Mouse (Mus musculus) lung, postnatal 10 days (tissue): ENCODE data around the gene Ccdc167.

Experiments used
- DNase-seq: peaks from one replicate; pipeline ENCODE4 v3.0.0; 2021

Gene Ccdc167

DNA sequence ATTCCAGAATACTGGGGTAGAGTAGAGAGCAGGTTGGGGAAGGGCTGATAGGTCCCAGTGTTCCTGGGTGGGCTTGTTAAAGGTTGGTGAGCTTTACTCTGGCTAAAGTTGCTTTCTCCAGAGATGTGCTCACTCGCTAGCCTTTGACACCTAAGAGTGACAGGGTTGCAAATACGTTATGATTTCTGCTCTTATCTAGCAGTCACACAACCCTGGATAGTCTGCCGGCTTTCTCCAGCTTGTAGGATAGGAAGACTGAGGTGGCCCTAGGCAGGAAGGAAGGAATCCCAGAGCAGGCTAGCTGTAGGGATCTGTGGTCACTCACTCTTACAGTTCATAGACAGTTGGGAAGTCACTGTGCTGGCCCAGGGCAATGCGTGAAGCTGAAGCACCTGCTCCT, 32.6 kb downstream of the Ccdc167 start:
- DNase-seq, result no peak

DNA sequence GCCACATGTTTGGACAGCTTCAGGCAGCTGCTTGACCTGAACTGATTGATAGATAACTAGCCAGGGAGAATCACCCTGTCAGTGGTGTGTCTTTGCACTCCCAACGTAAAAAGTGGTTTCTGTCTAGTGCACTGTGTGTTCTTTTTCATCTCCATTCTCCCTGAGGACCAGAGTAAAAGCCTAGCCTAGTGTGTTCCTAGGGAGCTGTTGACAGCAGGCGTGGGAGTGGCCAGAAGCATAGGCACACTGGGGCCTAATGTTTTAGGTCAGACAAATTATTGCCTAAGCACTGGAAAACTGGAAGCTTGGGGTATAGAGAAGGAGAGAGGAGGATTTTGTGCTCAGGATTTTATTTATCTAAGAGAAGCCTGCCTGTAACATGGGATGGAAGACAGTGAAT, 33.7 kb downstream of the Ccdc167 start:
- DNase-seq, result no peak

DNA sequence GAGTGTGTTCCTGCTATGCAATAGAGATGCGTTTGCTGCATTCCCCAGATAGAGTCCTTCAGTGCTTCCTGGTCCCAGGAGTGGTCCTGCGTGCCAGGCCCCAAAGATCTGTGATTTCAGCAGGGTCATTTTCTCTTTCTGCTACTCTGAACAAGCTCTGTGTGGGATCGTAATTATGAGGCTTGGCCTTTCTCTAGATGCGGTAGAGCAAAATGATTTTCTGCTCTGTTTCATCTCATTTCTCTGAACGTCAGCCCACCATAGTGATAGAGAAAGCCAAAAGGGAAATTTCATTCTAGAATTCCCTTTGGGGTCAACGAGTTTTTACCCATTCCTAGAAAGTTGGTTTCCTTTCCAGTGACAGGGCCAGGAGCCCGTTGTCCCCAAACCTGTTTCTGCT, 34.6 kb downstream of the Ccdc167 start:
- DNase-seq, result no peak

DNA sequence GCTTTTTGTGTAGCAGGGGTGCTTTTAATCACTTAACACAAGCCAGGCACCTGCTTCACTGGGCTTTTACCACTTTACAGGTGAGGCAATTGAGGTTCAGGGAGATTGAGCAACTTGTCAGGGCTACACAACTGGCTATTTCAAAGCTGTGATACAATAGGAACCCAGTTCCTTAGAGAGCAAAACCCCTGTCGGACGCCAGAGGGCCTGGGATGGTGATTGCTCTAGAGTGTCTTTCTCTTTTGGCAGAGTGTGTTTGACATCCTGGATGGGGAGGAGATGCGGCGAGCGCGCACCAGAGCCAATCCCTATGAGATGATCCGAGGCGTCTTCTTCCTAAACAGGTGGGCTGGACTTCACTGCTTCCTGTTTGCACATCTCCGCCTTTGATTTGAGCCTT, 35.2 kb downstream of the Ccdc167 start:
- no peak for DNase-seq

DNA sequence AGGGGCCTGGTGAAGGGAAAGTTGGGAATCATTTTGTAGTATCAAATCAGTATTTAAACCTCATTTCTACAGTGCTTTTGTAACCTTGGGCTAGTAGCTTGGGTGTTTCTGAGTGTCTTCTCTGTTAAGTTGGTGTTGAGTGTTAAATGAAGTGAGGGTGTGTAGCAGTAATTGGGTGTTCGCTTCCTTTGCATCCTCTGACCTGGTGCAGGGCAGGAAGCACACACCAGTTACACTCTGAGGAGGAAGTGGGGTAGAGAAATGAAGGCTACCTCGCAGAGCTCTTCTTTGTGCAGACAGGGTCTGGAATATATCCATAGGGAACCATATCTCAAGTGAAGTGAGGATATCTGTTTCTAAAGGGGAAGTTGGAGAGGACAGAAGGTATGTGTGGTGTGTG, 35.9 kb downstream of the Ccdc167 start:
- DNase-seq, result no peak

DNA sequence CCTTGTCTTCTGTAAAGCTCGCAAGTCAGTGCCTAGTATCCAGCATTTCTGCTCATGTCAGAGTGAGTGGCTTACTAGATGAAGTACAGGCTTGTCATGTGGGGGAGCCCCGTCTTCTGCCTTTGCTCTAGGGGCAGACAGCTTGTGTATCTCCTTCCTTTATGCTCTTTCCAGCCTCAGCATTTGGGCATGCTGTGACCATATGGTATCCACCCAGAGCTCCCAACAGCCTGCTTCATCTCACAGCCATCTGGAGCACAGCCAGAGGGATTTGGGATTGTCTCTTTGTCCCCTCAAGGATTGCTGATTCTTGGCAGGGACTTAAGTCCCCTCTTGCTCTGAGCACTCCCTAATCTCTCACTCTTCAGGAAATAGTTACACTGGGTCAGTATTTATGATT, 36.7 kb downstream of the Ccdc167 start:
- peak; percentile 65 for DNase-seq

DNA sequence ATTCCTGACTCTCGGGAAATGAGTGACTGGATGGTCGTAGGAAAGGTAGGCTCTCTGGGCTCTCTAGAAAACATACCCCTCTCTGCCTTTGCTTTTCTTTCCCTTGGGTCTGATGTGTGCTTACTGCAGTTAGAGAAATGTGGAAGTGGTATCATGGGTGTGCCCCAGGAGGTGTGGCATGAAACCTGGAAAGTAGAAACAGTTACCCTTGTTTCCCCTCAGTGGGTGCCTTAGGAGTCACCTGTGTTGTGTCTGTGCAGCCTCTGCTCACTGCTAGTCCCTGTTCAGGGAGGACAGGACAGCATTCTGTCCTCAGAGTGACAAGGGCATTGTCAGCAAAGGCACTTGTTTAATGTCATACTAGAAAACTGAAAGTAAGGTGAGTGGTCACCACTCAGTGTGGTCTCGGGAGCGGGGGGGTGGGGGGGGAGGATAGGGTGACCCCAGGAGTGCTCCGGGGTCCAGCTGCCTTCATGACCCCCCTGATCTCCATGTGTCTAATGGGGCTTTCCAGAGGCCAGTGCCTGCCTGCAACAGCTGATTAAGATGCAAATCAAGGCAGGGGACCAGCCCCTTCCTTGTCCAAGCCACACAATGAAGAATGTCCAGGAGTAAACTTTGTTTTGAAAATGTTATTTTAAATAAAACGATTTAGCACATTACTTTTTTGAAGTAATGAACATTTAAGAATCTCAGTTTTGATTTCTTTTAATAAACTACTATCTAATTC, 37.6 kb downstream of the Ccdc167 start:
- no peak for DNase-seq

DNA sequence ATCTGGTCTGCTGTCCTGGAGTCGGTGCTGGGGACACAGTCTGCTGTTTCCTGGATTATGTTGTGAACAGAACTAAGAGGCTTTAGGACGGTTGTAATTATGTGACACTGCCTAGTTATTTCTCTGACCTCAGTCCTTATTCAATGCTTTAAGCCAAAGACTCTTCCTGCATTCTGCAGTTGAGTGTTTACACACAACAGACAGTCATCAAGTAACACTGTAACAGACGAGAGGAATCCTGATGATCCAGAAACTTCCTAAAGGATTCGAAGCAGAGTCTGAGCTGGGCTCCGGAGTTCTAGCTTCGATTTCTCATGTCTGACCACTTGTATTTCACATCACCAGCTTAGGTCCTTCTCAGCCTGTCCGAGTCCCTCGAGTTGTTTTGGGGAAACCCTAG, 38.3 kb downstream of the Ccdc167 start:
- peak; percentile 37 for DNase-seq

DNA sequence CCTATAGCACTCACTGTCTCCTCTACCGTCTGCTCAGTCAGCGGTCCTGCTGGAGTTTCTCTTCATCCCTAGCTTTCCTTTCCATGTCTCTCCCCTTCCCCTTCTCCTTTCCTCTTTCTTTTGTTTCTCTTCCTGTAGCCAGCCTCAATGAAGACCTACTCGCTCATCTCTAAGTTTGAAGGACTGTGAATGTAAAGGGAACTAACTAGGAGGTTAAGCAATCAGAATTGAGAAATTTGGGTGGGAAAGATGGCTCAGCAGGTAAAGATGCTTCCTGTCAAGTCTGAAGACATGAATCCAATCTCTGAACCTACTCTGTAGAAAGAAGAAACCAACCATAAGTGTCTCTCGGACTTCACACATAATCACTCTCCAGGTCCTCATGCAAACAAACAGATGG, 43.5 kb downstream of the Ccdc167 start:
- no peak for DNase-seq

DNA sequence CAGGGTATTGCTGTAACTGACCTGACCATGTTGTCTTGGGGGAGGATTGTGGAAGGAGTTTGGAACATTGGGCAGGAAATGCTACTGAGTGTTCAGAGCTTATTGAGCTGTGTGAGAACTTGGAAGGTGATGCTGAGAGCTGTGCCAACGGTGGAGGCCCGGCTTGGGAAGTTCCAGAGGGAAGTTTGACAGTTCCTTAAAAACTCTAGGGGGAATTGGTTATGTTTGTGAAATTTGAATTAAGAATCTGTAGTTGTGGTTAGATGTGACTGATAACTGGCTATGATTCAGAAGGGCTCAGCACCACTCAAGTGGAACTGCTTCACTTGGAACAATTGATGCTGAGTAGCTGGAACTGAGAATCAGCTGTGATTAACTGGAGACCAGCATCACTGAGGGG, 45.8 kb downstream of the Ccdc167 start:
- peak; percentile 24 for DNase-seq

DNA sequence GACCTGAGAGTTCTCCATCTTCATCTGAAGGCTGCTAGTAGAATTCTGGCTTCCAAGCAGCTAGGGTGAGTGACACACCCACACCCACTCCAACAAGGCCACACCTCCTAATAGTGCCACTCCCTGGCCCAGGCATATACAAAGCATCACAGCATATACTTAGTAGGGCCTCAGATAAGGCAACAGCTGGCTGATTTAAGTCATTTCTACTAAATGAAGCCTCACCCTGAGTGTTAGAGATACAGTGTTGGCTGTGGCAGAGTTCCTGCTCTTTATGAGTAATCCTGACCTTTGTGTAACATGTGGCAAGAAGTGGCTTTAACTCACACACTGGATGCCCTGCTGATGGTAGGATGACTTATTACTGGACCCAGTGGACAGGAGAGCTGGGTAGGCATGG, 46.9 kb downstream of the Ccdc167 start:
- no peak for DNase-seq

DNA sequence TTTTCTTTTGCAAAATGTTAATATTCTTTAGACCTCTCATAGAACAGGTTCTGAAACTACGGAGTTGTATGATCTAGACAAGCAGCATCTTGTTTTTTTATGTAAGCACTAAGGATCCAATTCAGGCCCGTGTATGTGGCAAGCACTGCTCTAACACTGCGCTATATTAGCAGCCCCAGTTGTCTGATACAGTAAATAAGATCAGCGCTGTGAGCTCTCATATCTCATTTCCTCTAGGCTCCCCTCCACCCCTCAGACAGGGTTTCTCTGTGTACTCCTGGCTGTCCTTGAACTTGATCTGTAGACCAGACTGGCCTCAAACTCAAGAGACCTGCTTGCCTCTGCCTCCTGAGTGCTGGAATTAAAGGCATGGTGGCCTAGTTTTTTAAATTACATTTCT, 47.8 kb downstream of the Ccdc167 start:
- no peak for DNase-seq

DNA sequence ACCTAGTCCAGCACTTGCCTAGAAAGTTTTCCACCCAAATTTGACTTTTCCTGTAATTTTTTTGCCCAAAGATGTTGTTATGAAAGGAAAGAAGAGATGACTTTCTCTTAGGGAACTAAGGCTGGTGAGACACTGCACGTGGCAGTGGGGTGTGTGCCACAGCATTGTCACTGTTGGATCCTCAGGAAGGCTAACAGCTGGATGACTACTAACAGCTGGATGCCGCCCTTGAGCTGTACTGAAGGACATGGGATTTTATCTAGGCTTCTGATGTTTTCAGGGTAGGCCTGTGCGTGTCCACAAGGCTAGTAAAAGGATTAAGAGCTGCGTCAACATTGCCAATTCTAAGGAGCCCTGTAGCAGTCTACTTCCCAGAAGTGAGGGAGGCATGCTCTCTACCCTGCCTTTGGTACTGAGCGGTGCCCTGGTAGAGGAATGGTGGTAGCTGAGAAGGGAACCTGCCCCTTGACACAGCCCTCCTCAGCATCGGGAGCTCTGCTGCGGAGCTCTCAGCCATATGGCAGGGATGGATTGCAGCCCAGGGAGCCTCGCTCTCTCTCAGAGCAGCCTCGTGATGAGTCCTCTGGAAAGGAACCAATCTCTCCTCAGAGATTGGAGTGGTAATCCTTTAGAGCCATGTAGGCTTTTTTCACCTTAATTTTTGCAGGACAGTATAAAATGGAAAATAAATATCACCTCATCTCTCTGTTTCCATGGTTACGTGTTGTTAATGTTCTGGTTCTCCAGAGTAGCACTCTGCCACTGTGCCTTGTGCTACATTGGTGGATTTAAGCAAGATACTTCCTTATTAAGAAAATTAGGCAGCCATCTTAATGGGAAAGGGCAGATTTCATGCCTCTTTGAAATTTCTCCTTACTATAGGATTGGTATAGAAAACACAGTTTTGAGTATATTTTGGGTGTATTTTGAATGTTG, 48.5 kb downstream of the Ccdc167 start:
- no peak for DNase-seq

DNA sequence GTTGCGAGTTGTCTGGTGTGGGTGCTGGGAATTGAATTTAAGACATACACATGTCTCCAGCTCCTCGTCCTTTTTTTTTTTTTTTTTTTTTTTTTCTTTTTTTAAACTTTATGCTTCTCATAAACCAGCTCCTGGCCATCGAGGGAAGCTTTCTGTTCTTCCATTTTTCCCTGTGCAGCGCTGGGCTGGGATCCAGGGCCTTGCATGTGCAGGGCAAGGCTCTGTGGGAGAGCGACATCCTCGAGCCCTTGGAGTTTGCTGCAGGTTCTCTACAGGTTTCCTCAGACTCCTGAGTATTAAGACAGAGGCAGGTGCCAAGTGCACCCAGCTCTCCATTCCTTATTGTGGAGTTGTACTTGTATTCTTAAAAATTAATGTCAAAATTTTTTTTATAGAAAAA, 54.7 kb downstream of the Ccdc167 start:
- no peak for DNase-seq

DNA sequence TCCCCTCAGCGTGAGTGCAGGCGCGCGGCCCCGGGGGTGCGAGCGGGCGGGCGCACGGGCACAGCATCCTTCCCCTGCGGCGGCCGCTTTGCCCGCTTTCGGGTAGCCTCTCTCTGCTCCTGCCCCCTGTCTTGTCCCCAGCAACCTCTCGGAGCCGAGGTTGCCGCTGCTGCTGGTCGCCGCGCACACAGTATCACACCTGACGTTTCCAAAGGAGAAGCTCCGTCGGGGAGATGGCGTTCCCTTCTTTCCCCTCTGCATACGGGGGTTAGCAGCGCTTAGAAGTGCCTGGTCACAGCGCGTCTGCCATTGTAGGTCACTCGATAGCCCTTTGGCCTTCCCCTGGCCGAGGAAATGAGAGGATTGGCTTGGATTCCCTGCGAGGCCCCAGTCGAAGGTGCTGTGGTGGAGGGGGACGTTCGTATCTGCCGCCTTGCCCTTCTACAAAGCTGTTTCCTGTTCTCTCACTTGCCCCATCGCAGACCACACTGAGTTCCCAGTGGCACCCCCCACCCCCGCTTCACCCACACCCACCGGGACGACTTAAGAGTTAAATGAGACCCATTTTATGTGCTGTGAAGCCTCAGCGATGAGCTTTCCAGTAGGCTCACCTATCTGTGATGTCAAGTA, 56.0 kb downstream of the Ccdc167 start:
- no peak for DNase-seq

DNA sequence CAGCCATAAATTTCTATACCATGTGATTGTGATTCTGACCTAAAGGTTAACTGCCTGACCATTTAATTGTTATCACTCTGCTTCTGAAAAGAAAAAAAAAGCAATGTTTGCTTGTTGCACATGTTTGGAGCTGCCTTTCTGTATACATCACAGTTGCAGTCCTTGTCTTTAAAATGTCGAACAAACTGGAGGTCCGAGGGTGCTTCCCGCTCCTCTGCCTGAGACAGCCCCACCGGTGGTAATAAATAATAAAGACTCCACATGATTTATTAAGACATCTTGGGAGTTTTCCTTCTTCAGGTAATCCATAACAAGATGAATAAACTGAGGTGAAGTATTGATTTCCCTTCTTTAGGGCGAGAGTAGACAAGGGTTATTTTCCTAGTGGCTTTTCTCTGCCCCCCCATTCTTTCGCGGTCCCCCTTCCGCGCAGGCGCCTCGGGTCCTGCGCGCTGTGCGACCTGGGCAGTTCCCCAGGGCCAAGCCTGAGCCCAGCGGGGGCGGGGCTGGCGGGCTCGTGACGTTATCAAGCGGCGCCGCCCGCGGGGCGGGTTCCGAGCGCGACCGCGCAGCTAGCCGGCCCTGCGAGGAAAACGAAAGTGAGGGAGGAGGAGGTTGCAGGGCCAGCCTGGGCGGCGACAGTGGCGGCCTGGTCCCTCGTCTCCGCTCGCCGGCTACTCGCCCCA, 56.6 kb downstream of the Ccdc167 start, which contains the start of gene Cmtr1:
Cmtr1 (plus strand) TSS at position 520 of the 686 bp plus-strand sequence.
- DNase-seq, result peak; percentile 98

DNA sequence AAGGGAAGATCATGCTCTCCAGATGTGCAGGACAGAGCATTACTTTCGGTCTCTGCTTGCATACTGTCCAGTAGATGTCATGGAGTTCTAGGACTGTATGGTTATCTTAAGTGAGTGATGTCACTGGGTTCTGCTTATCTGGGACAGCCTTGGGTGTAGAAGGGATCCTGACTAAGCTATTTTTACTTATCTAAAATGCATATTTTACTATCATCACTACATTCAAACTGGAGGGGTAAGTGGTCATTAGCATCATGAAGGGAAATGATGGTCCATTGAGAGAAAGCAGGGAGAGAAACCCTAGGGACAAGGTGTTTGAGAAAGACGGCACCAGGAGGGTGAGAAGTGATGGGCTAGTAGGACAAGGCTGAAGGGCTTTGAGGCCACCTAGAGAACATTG, 58.6 kb downstream of the Ccdc167 start:
- DNase-seq, result no peak

DNA sequence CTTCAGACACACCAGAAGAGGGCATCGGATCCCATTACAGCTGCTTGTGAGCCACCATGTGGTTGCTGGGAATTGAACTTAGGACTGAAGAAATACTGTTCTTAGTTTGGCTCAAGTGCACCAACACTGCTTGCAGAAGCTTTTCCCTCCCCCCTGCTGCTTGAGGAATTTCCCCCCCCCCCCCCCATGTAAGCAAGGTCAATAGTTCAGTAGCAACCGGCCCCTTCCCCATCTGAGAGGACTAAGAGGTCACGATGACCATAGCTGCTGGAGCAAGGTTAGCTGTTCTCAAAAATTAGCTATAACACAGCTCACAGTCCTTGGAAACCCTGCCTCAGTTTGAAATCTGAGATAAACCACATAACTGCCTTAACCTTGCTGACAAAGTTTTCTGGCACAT, 74.6 kb downstream of the Ccdc167 start:
- no peak for DNase-seq

DNA sequence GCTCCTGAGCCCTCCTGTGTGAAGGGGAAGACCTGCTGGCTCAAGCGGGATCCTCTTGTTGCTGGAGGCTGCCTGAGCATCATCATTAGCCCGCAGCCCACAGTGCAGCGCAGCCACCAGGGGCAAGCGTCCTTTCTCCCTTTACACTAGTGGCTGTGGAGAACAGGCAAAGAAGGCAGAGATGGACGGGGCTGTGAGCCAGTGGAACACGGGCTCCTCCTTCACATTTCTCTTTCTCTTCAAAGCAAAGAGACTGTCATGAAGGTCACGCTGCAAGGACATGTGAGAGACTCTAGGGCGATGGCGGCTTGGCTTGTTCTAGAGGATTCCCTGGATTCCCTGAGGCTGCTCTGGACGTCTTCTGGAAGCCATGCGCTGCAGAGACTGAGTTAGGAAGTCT, 75.9 kb downstream of the Ccdc167 start:
- DNase-seq, result no peak

DNA sequence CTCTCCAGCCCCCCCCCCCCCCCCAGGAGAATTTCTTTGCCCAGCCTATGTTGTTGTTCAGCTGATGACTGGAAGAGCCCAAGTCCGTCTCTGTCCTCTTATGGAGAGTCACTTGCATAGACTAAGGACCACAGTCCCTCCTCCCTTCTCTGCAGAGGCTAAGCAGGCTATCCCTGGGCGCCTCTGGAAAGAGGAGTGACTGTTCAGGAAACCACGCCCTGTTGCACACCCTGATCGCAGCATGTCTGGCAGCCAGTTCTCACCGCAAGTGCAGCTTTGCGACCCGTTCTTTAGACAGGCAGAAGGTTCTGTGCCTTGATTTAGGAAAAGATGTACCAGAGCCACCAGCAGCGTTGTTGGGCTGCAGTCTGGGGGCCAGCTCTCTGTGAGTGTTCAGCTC, 78.9 kb downstream of the Ccdc167 start:
- peak; percentile 50 for DNase-seq

DNA sequence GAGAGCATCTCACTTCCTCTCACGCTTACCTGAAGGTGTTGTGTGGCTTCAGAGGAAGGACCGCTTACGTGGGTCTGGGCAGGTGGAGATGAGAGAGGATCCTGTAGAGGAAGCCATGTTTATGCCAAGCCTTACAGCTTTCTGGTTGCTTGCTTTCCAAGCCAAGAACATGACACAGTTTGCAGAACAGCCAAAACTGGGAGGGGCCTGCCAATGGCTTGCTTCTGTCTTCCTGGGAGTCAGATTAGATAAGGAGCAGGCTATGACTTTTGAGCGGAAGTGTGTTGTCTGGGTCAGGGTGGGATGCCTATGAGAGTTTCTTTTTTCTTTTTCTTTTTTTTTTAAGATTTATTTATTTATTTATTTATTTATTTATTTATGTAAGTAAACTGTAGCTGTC, 79.5 kb downstream of the Ccdc167 start:
- DNase-seq, result peak; percentile 44
